Mouse (Mus musculus) cerebellum, adult 8-10 months (tissue): Measurements from ENCODE around the gene Tas2r115.
"Not testable (repeated sequence)": the region's sequence is repeated elsewhere in the genome, so short reads cannot be mapped to it uniquely, and the experiment has no call there.

Source experiments
- DNase-seq: peaks from one replicate; pipeline ENCODE4 v3.0.0; 2022

The Tas2r115 gene

GRCm38 (mm10) chr6:132737935-132738334 lies at the start of gene Tas2r115:
Gene Tas2r115 (minus strand): TSS chr6:132738035.
- DNase-seq, result no peak

- no peak for DNase-seq
Measured at GRCm38 (mm10) chr6:132778062-132778461, 40.2 kb upstream of the Tas2r115 start, which contains the start of gene Tas2r136. Gene Tas2r136 (minus strand): TSS chr6:132778162.

- DNase-seq, result no peak
Measured at GRCm38 (mm10) chr6:132761831-132762230, 24.0 kb upstream of the Tas2r115 start, which contains the start of gene Tas2r102. Gene Tas2r102 (plus strand): TSS chr6:132762131.

GRCm38 (mm10) chr6:132754430-132754829 lies 16.6 kb upstream of the Tas2r115 start, which contains the start of gene Tas2r124:
Gene Tas2r124 (plus strand): TSS chr6:132754730.
- DNase-seq, result no peak

- DNase-seq, result no peak
Measured at GRCm38 (mm10) chr6:132750206-132750605, 12.4 kb upstream of the Tas2r115 start.

- no peak for DNase-seq
Measured at GRCm38 (mm10) chr6:132711828-132712227, 26.0 kb downstream of the Tas2r115 start, which contains the start of gene Tas2r122. Gene Tas2r122 (minus strand): TSS chr6:132711928.

GRCm38 (mm10) chr6:132700907-132701306 lies 36.9 kb downstream of the Tas2r115 start, which contains the start of gene Tas2r121:
Gene Tas2r121 (minus strand): TSS chr6:132701007.
- no peak for DNase-seq

- not testable (repeated sequence) for DNase-seq
Measured at GRCm38 (mm10) chr6:132691596-132691995, 46.2 kb downstream of the Tas2r115 start.
